Mouse (Mus musculus) heart, embryonic 11.5 days (tissue): Measurements from ENCODE around the gene Nlrc4. TPM values are rescaled to one million over a fixed set of nuclear protein-coding genes. Genes with fewer than 3 reads are reported as not detected.

Source experiments
- ATAC-seq: fragments of 200-750 bp; cut with Nextera tagmentation; replicated peaks from 2 replicates; pipeline ENCODE4 v1.8.0; 2017; ENCODE audit warnings: moderate library complexity; ENCODE audit not compliant: insufficient number of reproducible peaks, low FRiP score, low TSS enrichment
- H3K27ac ChIP-seq: fragments of 300-500 bp; sonication (generic); 2 replicates; pipeline ENCODE4 v1.5.1; 2014; ENCODE audit warnings: mild to moderate bottlenecking, low read depth, low read length
- H3K27me3 ChIP-seq: fragments of 300-500 bp; sonication (generic); 2 replicates; pipeline ENCODE4 v1.6.1; 2014; ENCODE audit warnings: mild to moderate bottlenecking, low read length, mixed read lengths; ENCODE audit not compliant: control insufficient read depth, insufficient read depth
- H3K36me3 ChIP-seq: fragments of 300-500 bp; sonication (generic); 2 replicates; pipeline ENCODE4 v1.6.1; 2014; ENCODE audit warnings: mild to moderate bottlenecking, low read length, moderate library complexity, mixed read lengths; ENCODE audit not compliant: control insufficient read depth, insufficient read depth
- H3K4me1 ChIP-seq: fragments of 300-500 bp; sonication (generic); 2 replicates; pipeline ENCODE4 v1.6.1; 2014; ENCODE audit warnings: low read length; ENCODE audit not compliant: control insufficient read depth, insufficient read depth
- H3K4me2 ChIP-seq: fragments of 300-500 bp; sonication (generic); 2 replicates; pipeline ENCODE4 v1.6.1; 2014; ENCODE audit warnings: mild to moderate bottlenecking, moderate library complexity
- H3K4me3 ChIP-seq: fragments of 300-500 bp; sonication (generic); 2 replicates; pipeline ENCODE4 v1.5.1; 2014; ENCODE audit warnings: low read depth, low read length
- H3K9ac ChIP-seq: fragments of 300-500 bp; sonication (generic); 2 replicates; pipeline ENCODE4 v1.6.1; 2014; ENCODE audit warnings: mild to moderate bottlenecking, low read depth, low read length, moderate library complexity
- H3K9me3 ChIP-seq: fragments of 300-500 bp; sonication (generic); replicated peaks from 2 replicates; pipeline ENCODE4 v1.6.1; 2016; ENCODE audit warnings: low read length; ENCODE audit not compliant: control insufficient read depth
- WGBS: fragments of 180-500 bp; shearing (Covaris S2); extraction: QIAGEN DNeasy Blood & Tissue Kit; methylation state at CpG from one replicate; pipeline ENCODE4 v1.1.7; 2014; ENCODE audit not compliant: insufficient replicate concordance; 5-methylcytosine and 5-hydroxymethylcytosine counted together
- polyA plus RNA-seq: library from polyadenylated mRNA; unstranded; fragments of >200 nt; fragmentation: Nextera tagmentation; extraction: Ambion mirVana; gene quantifications from 2 replicates; pipeline ENCODE4 v1.2.1, GENCODE M21; 2014

Gene Nlrc4
- polyA plus RNA-seq, 1 experiment from 2014 or later: 0.17 TPM

GRCm38 (mm10) chr17:74449776-74450175 lies 9.2 kb downstream of the Nlrc4 start:
- H3K27ac ChIP-seq: no peak overlapping the region
- no peak for ATAC-seq
- no peaks in the 10 kb centered on the region for H3K27me3 ChIP-seq
- H3K4me3 ChIP-seq: no peak overlapping the region
- no peaks in the 10 kb centered on the region for H3K4me1 ChIP-seq
- H3K9ac ChIP-seq: no peak overlapping the region
- 80% methylated on average over 10 of the region's 10 CpGs for whole genome bisulfite sequencing
- H3K36me3 ChIP-seq: no peaks in the 10 kb centered on the region
- no peak overlapping the region for H3K4me2 ChIP-seq
- no peaks in the 10 kb centered on the region for H3K9me3 ChIP-seq

GRCm38 (mm10) chr17:74440486-74440885 lies 18.5 kb downstream of the Nlrc4 start:
- WGBS: 74% methylated on average over 5 of the region's 5 CpGs
- H3K9me3 ChIP-seq: no peaks in the 10 kb centered on the region
- ATAC-seq: no peak
- H3K27ac ChIP-seq: no peak overlapping the region
- H3K4me3 ChIP-seq: no peak overlapping the region
- no peak overlapping the region for H3K9ac ChIP-seq
- no peaks in the 10 kb centered on the region for H3K4me1 ChIP-seq
- H3K27me3 ChIP-seq: no peaks in the 10 kb centered on the region
- no peak overlapping the region for H3K4me2 ChIP-seq
- no peaks in the 10 kb centered on the region for H3K36me3 ChIP-seq

GRCm38 (mm10) chr17:74437762-74438161 lies 21.2 kb downstream of the Nlrc4 start:
- H3K4me1 ChIP-seq: no peaks in the 10 kb centered on the region
- no peaks in the 10 kb centered on the region for H3K36me3 ChIP-seq
- no peak for ATAC-seq
- H3K9me3 ChIP-seq: no peaks in the 10 kb centered on the region
- no peak overlapping the region for H3K27ac ChIP-seq
- 77% methylated on average over 9 of the region's 9 CpGs for whole genome bisulfite sequencing
- no peak overlapping the region for H3K4me3 ChIP-seq
- no peaks in the 10 kb centered on the region for H3K27me3 ChIP-seq
- no peak overlapping the region for H3K4me2 ChIP-seq
- H3K9ac ChIP-seq: no peak overlapping the region

GRCm38 (mm10) chr17:74432631-74433030 lies 26.3 kb downstream of the Nlrc4 start:
- Histone ChIP-seq H3K27ac (no peak overlapping the region), H3K9ac (no peak overlapping the region), H3K36me3 (0 out of 2 replicates have a peak, but pooled peaks cover 2% of the 10 kb centered on the region), H3K27me3 (no peaks in the 10 kb centered on the region), H3K4me2 (no peak overlapping the region), H3K4me3 (no peak overlapping the region), H3K4me1 (0 out of 2 replicates have a peak, but pooled peaks cover 5% of the 10 kb centered on the region), H3K9me3 (no peaks in the 10 kb centered on the region)
- ATAC-seq: no peak
- 68% methylated on average over 5 of the region's 5 CpGs for WGBS

- Histone ChIP-seq H3K4me3 (no peak overlapping the region), H3K4me2 (no peak overlapping the region), H3K9me3 (no peaks in the 10 kb centered on the region), H3K9ac (no peak overlapping the region), H3K36me3 (peaks cover 9% of the 10 kb centered on the region; the same call in 1 of the 2 replicates), H3K4me1 (0 out of 2 replicates have a peak, but pooled peaks cover 5% of the 10 kb centered on the region), H3K27me3 (no peaks in the 10 kb centered on the region), H3K27ac (no peak overlapping the region)
- peak; percentile 55; the same call in 1 of the 2 replicates for ATAC-seq
- 64% methylated on average over 13 of the region's 13 CpGs for WGBS
These were observed 27.5 kb downstream of the Nlrc4 start for GRCm38 (mm10) chr17:74431481-74431880.

- H3K4me1 ChIP-seq: 0 out of 2 replicates have a peak, but pooled peaks cover 5% of the 10 kb centered on the region
- no peak overlapping the region for H3K9ac ChIP-seq
- H3K4me3 ChIP-seq: no peak overlapping the region
- H3K27ac ChIP-seq: no peak overlapping the region
- H3K9me3 ChIP-seq: no peaks in the 10 kb centered on the region
- no peaks in the 10 kb centered on the region for H3K27me3 ChIP-seq
- no peak for ATAC-seq
- 67% methylated on average over 8 of the region's 8 CpGs for WGBS
- H3K36me3 ChIP-seq: peaks cover 11% of the 10 kb centered on the region; the same call in 1 of the 2 replicates
- no peak overlapping the region for H3K4me2 ChIP-seq
These were observed 28.9 kb downstream of the Nlrc4 start for GRCm38 (mm10) chr17:74430074-74430473.

GRCm38 (mm10) chr17:74424401-74425005 lies 34.4 kb downstream of the Nlrc4 start:
- Histone ChIP-seq H3K27ac (no peak overlapping the region), H3K27me3 (no peaks in the 10 kb centered on the region), H3K36me3 (peaks cover 21% of the 10 kb centered on the region), H3K4me2 (no peak overlapping the region), H3K9me3 (no peaks in the 10 kb centered on the region), H3K4me3 (no peak overlapping the region), H3K4me1 (0 out of 2 replicates have a peak, but pooled peaks cover 3% of the 10 kb centered on the region), H3K9ac (no peak overlapping the region)
- whole genome bisulfite sequencing: 88% methylated on average over 12 of the region's 12 CpGs
- no peak for ATAC-seq

GRCm38 (mm10) chr17:74420656-74421055 lies 38.3 kb downstream of the Nlrc4 start:
- Histone ChIP-seq H3K27ac (no peak overlapping the region), H3K4me3 (no peak overlapping the region), H3K36me3 (peaks cover 19% of the 10 kb centered on the region), H3K27me3 (no peaks in the 10 kb centered on the region), H3K4me1 (0 out of 2 replicates have a peak, but pooled peaks cover 3% of the 10 kb centered on the region), H3K9ac (no peak overlapping the region), H3K9me3 (no peaks in the 10 kb centered on the region), H3K4me2 (no peak overlapping the region)
- ATAC-seq: no peak
- 83% methylated on average over 2 of the region's 2 CpGs for WGBS

- ATAC-seq: no peak
- peaks cover 18% of the 10 kb centered on the region for H3K36me3 ChIP-seq
- 71% methylated on average over 4 of the region's 4 CpGs for WGBS
- no peak overlapping the region for H3K27ac ChIP-seq
- H3K9me3 ChIP-seq: no peaks in the 10 kb centered on the region
- H3K9ac ChIP-seq: no peak overlapping the region
- no peak overlapping the region for H3K4me3 ChIP-seq
- H3K27me3 ChIP-seq: no peaks in the 10 kb centered on the region
- H3K4me2 ChIP-seq: no peak overlapping the region
- no peaks in the 10 kb centered on the region for H3K4me1 ChIP-seq
These were observed 40.8 kb downstream of the Nlrc4 start for GRCm38 (mm10) chr17:74418171-74418570.
